Mouse (Mus musculus) left cerebral cortex, adult 9 months (tissue): Measurements from ENCODE around the gene Ttll13.
A peak's percentile ranks its signal among the peaks of the same experiment; 100 is the strongest.

Experiments
- DNase-seq, 2 experiments: peaks; one replicate each; pipeline ENCODE4 v3.0.0; 2022; ENCODE audit warnings: low spot score in 2 of 2

The Ttll13 gene

DNA sequence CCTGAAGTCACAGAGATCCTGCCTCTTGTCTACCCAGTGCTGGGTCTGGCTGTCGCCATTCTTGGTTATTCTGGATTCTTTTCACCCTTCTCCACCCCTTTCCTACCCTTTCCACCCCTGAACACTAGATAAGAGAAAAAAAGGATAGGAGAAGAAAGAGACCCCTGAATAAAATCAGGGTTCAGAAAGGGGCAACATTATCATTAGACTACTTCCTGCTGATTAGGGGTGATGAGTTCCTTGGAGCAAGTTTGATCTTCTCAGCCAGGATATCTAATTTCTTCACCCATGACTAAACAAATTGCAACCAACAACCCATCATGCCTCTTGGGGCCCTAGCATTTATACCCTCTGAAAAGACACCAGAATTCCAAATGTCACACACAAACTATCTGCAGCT lies 21.6 kb downstream of the Ttll13 start:
- DNase-seq, result no peak

DNA sequence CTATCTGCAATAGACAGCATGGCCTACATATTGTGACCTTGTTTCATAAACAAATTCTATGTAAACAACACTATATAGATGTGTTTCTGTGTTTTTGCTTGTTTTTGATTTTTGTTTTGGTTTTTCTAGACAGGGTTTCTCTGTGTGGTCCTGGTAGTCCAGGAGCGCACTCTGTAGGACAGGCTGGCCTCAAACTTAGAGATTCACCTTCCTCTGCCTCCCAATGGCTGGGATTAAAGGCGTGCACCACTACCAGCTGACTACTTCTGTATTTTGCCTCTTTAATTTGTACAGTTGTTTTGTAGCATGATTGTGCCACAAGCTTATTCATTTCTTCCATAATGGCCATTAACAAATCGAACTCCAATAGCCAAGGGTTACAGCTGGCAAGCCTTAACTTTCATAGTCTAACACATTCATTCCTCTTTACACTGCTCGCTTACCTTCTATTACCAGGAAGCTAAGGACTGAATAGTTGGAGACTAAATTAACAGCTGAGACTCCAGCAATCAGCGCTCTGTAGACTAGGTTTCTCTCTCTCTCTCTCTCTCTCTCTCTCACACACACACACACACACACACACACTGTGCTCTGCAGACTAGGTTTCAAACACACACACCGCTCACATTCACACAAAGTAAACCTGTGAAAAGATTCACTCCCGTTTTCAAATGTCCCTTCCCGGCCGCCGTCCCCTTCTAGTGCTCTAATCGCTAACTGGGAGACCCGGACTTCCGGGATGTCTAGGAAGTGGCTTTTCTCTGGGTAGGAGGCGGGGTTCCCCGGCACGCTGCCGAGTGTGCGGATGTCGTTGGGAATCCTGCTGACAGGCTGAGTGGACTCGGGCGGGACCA lies 22.9 kb downstream of the Ttll13 start, which contains the start of gene Vps33b:
Gene Vps33b, plus strand, starts transcription at position 753 of the 854 bp plus-strand sequence.
- DNase-seq, result peak; percentile 84 to 97

DNA sequence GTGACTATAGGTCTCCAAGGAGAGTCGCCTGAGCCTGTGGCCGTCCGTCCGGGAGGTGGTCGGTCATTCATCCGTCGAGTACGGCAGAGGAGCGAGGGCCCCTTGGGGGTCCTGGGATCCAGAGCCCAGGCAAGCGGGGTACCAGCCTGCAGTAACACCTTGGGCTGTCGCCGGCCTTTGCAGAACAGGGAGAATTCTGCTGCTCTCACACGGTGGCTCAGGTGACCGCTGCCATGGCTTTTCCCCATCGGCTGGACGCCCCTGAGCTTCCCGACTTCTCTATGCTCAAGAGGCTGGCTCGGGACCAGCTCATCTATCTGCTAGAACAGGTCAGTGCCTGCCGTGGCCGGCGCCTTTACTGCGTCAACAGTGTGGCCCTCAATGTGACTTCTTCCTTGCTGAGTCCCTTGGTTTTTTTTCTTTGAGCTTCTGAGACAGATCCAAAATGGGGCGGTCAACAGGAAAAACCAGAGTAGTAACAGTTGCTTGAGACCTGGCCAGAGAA lies 23.6 kb downstream of the Ttll13 start:
- no peak for DNase-seq

DNA sequence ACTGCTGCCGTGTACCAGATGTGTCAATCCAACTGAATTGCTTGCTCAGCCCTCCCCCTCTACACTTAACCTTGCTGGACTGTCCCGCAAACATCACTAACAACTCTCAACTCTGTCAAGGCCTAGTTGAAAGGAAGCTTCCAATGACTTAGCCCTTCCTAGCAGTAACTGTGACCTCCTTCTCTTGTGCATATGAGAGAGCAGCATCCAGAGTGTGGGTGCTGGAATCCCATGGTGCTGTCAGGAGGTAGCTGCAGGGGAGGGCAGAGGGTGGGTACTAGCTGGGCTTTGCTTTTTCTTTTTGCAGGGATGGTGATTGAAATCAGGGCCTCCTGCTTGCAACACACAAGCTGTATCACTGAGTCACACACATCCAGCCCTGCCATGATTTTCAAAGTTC lies 27.3 kb downstream of the Ttll13 start:
- no peak for DNase-seq

DNA sequence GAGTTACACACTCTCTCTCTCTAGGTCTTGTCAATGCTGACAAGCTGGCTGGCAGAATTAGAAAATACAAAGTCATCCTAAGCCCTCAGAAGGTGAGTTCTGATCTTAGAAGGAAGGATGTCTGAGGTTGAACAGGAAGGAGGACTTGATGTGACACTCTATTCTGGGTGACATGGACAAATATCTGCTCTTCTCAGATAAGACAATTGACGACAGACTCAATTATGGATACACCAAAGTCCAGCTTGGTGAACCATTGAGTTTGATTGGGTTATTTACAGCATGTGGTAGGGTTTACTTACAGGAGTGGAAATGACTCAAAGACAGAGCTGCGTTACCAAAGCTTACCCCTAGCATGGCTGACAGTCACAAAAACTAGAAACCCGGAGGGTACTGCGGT lies 30.2 kb downstream of the Ttll13 start:
- DNase-seq, result no peak

DNA sequence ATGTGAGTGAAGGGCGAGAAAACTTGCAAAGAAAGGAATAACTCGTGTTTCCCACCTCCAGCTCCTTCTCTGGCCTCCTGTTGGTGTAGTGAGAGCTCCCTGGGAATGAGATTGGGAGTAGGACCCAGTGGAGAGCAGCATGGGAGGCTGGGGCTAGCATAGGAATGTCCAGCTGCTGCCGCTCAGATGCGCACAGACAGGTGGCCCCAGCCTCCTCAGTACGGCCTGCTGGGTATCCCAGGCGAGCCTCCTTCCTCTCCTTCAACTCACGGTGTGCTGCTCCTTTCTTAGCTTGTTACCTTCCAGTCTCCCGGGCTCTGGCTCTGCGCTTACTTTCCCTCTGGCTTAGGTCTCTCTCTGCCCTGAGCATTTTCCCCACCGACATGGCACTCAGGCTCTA lies 33.9 kb downstream of the Ttll13 start:
- DNase-seq, result no peak

DNA sequence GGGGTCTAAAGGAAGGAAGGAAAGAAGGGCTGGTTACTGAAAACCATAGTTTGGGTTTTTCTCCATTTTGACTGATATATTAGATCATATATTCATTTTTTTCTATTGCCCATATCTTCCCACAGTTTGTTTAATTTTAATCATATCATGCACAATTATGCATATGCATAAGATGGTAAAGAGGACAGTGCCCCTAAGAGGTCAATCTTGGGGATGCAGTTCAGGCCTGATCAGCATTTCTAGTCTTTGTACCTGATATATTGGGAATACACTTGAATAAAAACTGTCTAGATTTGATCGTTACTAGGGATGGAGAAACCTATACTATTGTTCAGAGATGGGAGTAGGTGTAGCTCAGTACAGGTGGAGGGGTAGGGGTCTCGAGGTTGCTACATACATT lies 34.8 kb downstream of the Ttll13 start:
- no peak for DNase-seq

DNA sequence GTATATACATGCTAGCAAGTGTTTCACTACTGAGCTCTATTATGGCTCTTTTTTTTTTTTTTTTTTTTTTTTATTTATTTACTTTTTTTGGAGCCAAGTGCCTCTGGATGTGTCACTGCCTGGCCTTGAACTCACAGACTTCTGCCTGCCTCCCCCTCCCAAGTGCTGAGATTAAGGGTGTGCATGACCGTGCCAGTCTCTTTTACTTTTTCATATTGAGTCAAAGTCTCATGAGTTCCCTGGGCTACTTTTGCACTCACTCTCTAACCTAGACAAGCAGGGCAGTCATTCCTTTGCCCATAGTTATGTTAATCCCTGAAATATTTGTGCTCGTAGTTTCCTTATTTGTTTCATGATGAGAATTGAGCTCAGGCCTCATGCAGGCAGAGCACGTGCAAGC lies 35.5 kb downstream of the Ttll13 start:
- DNase-seq, result no peak

DNA sequence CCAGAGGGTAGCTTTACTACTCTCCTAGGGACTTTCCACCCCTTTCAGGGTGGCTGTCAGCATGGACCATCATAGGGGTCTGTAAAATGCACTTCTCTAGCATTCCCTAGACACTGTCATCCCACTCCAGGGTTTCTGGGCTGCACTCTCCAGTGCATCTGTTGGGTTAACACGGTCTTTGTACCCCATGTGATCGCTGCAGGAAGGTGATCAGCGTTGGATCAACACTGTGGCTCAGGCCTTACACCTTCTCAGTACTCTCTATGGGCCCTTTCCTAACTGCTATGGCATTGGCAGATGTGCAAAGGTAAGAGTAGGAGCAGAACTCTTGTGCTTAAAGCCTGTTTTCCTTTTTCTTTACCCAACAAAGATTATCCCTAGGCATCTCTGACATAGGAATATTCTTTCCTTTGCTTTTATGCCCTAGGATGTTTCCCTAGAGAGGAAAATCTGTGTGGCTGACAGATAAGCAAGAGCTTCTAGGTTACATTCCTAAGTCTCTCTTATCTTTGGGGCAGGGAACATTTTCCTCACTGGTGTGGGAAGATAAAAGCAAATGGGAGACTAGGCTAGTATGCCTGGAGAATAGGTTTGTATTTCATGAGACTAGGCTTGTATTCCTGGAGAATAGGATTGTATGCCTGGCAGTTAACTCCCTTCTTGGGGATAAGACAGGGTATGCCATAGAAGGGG lies 37.2 kb downstream of the Ttll13 start:
- DNase-seq, result no peak

DNA sequence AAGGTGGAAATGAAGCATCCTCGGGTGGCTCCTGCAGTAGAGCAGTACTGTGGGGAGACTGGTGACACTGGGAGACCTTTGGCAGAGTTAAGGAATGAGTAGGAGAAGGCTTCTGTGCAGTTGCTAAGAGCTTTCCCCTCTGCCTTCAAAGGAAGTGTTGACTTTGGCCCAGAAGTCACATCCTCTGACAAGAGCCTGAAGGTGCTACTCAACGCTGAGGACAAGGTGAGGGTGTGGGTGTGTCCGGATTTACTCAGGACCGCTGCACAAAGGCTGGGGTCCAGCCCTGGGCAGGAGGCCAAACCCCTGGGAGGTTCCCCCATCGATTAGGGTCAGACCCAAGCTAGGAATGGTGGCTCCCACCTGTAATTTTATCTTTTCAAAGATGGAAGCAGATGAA lies 38.2 kb downstream of the Ttll13 start:
- DNase-seq, result no peak

DNA sequence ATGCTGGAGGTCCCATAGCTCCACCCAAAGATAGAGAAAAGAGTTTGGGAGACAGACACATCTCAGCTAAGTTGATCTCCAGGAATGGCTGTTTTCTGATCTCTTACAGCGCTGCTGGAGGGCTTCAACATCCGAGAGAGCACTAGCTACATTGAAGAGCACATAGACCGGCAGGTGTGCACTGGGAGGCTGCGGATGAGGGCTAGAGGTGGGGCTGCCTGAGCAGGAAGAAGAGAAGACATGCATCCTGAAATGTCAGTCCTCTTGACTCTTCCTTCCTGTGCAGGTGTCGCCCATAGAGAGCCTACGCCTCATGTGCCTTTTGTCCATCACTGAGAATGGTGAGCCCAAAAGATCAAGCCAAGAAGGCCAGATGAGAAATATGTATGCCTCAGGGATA lies 39.5 kb downstream of the Ttll13 start:
- no peak for DNase-seq

DNA sequence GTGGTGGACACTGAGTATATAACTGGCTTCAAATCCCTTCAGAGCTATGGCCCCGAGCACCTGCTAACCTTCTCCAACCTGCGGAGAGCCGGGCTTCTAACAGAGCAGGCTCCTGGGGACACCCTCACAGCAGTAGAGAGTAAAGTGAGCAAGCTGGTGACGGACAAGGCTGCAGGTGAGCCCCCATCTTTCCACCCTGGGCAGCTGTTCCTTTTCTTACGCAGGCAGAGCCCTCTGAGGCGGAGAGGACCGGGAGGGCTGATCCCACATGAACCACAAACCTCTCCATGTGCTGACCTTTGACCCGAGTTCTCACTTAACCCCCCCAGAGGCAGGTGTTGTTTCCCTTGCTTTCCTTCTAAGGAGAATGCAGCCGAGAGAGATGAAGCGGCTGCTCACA lies 41.6 kb downstream of the Ttll13 start:
- no peak for DNase-seq

DNA sequence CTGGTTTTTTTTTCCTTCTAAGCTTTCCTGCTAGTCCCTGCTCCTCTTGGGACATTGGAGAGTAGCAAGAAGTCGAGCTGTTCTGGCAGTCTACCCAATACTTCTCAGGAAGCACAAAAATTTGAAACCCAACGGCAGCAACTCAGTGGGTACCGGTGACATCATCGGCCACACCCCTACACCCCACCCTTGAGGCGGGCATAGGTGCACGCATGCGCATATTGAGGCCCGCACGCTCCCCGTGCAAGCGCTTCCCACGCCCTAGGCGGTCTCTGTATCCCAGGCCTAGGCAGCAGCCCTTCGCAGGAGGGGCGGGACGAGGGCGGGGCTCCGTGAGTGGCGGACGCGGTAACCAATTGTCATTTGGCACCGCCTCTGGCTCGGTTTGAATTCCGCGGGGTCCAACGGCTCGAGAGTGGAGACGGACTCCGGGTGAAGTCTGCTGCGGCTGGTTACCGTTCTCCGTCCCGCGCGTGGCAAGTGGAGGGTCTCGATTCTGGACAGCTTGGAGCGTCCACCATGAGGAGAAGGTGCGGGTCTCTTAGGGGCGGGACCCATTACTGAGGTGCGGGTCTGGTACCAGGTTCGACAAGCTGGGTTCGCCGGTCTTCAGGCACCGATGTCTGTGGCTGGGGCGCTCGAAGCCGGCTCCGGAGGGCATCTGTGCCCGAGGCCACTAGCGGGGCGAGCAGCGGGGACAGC lies 48.0 kb downstream of the Ttll13 start, which contains the start of gene Prc1:
Gene Prc1, plus strand, starts transcription at position 389 of the 702 bp plus-strand sequence.
- peak; percentile 96 to 99 for DNase-seq

DNA sequence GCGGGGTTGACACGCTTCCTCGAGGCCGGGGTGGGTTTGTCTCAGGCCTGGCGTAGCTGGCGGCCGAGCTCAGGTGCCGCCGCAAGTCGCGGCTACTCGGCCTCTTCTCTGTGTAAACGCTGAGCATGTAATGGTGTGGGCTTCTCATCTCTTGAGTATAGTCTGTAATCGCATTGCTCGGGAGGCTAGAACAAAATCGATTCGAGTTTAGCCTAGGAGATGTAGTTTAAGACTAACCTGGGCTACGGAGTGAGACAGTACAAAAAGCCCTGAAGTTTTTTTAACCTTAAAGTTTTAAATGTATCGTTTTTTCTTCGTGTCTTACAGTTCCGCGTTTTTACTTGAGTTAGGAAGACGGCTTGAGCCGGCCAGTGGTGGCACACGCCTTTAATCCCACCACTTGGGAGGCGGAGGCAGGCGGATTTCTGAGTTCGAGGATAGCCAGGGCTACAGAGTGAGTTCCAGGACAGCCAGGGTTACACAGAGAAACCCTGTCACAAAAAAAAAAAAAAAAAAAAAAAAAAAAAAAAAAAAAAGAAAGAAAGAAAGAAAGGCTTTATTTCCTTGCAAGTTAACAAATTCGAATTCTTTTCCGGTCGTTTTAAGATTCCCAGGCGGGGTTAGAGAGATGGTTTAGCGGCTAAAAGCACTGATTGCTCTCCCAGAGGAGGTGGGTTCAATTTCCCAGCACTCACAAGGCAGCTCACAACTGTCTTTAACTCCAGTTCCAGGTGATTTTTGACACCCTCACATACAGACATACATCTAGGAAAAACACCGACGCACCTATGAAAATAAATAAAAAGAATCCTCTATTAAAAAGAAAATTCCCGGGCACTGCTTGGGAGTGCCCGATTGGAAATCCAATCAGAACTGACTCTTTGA lies 48.8 kb downstream of the Ttll13 start:
- no peak for DNase-seq

DNA sequence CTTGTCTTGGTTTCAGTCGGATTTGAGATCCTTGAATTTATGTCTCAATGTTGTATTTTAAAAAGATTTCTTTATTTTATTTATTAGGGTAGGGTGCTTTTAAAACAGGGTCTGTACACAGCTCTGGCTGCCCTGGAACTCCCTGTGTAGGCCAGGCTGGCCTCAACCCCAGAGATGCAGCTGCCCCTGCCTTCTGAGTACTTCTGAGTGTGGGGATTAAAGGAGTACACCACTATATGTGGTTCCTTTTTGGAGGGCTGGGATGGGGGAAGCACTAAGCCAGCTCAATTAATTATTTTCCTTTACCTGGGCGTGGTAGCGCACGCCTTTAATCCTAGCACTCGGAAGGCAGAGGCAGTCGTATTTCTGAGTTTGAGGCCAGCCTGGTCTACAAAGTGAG lies 50.3 kb downstream of the Ttll13 start:
- no peak for DNase-seq

DNA sequence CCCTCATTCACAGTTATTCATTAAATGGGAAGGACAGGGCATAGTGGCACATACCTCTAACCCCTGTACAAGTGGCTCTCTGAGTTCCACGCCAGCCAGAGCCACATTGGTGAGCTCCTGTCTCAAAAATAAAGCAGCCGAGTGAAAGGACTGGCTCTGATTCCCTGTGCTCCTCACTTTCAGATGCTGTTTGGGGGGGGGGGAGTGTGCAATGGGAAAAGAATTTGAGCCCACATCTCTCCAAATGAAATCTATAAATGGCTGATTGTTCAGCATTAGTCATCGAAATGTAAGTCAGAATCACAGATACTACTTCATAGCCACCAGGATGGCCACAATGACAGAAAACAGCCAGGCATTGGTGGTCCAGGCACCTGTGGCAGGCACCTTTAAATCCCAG lies 50.9 kb downstream of the Ttll13 start:
- no peak for DNase-seq

DNA sequence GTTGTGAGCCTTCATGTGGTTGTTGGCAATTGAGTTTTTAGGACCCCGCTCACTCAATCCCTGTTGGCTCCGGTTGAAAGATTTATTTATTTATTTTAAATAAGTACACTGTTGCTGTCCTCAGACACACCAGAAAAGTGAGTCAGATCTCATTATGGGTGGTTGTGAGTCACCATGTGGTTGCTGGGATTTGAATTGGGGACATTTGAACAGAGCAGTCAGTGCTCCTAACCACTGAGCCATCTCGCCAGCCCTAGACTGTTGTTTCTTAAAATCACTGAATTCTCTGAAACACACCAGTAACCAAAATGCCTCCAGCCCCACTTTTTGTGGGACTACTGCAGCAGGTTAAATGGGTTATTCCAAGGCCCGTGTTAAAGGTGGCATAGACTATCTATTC lies 52.6 kb downstream of the Ttll13 start:
- DNase-seq, result no peak

DNA sequence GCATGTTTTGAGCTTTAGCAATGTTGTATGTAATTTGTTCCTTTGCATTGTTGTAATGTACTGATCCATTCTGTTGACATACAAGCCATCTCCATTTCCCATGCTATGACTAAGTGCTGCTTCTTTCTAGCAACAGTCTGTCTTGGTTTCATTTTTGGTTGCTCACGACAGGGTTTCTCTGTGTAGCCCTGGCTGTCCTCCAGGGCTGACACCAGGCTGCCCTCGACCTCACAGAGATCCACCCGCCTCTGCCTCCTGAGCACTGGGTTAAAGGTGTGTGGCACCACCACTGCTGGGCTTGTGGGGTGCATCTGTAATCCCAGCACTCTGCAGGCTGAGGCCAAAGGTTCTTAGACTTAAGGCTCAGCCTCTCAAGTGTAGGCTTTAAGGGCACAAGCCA lies 53.4 kb downstream of the Ttll13 start:
- DNase-seq, result no peak

DNA sequence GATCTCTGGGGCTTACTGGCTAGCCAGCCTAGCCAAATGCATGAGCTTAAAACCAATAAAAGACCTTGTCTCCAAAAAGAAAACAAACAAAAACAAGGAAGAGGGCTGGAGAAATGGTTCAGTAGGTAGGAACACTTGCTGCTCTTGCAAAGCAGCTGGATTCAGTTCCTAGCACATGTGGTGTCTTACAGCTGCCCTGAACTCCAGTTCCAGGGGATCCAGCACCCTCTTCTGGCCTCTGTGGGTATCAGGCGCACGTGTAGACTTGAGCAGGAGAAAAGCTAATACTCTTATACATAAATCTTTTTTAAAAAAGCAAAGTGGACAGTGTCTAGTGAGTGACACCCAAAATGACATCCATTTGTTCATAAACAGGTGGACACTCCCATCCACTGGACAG lies 55.3 kb downstream of the Ttll13 start:
- no peak for DNase-seq

DNA sequence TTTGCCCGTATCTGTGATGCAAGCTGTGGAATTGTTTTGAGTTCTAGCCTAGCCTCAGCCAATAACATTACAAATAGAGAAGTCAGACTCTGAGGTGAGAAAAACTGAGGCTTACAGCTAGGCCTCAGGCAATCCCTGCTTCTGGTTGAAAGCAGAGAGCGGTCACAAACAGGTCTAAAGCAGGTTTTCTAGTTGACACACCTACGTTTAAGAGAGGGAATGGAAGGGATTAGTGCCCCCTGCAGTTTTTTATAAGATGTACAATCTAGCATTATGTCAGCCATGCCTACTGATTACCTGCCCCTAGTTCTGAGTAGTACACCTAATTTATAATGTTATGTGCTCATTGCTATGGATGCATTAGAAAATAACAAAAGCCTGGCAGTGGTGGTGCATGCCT lies 61.6 kb downstream of the Ttll13 start:
- no peak for DNase-seq
